Mouse (Mus musculus) urinary bladder, adult 2 months (tissue): ENCODE results near the gene Phlpp1. TPM values are rescaled to one million over a fixed set of nuclear protein-coding genes. Genes with fewer than 3 reads are reported as not detected.

Source experiments
- DNase-seq: peaks from one replicate; pipeline ENCODE4 v3.0.0; 2022; ENCODE audit warnings: low spot score
- polyA plus RNA-seq: library from polyadenylated mRNA; depleted of rRNA; stranded (reverse); fragments of >200 nt; gene quantifications from 2 replicates; pipeline ENCODE4 v1.2.3, GENCODE M21; 2012

The Phlpp1 gene
- polyA plus RNA-seq, 1 experiment: 16.9 TPM

DNA sequence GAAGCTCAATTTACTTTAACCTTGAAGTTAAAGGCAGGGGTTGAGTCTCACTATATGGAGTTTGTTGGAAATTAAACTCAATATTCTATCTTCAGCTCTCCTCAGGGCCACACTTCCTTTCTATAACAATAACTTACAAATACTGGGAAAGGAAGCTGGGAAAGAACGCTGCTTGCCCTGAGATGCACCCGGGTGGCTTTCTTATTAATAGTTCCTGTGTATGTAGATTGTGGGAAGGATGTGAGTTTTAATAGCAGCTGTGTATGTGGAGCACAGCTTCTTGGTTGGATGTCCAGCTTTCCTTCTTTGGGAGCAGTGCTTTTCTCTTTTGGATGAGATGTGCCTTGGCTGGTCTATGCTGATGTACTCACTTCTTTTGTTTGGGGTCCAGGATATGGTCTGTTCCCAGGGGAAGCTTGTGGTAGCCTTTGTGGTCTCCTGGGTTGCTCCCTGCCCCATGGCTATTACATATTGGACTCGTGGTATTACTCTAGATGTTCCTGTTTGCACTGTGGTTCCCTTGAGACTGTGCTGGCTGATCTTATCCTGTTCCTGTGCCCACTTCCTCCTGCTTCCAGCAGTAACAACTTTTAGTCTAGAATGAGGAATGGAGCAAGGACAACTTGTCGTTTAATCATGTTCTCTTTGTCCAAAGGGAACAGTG lies 145.2 kb downstream of the Phlpp1 start:
- DNase-seq: no peak

DNA sequence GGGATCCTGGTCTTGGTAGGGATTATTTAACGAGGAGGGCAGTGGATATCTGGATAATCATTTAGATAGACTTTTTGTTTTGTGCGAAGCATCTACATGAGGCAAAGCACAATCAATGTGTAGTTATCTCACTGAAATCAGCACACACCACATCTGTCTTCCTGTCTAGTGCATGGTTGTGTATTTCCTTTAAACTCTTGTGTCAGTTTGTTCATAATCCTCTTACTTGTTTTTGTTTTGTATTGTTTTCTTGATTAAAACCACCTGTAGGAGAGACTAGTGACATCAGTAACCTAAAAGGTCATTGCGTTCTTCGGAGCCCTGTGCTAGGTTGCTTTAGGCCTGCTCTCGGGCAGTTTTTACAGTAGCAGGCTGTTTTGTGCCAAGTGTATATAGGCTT lies 146.8 kb downstream of the Phlpp1 start:
- DNase-seq: no peak

DNA sequence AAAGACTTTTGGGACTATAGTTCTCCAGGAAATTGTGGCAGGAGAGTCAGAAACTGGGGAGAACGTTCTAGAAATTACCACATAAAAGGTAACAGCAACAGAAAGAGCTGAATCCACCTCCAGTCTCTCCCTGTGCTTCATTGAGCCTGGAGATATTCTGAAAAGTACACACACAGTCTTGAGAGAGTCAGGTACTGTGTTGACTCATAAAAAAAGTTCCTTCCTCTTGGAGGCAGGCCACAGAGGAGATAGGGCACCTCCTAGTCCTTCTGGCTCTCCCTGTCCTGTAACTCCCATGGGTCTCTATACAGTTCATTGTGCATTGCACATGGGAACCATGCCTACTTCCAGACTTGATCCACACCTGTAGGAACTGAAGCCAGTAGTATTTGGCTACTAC lies 149.0 kb downstream of the Phlpp1 start:
- no peak for DNase-seq

DNA sequence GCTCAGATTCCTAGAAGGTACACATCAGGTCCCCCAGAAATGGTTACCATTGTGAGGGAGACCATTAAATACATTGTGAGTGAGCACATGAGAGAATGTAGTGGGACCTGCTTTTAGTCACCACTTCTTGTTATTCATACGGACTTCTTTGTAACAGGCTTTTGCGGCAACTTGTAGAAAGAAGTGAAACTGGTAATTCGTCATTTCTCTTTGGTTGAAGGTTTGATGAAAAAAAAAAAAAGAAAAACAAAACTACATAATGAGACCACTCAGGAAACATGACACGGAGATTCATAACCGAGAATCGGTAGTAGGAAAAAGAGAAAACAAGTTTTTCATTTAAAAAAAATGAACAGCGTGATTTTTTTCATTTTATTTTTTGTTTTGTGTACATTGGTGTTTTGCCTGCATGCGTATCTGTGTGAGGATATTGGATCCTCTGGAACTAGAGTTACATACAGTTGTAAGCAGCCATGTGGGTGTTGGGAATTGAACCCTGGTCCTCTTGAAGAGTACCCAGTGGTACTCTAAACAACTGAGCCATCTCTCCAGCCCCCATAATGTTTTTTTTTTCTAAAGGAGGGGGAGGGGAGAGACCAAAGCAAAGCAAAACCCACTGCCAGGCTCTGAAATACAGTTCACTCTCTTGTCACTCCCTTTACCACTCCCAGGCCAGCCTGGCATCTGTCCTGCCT lies 150.0 kb downstream of the Phlpp1 start:
- DNase-seq: no peak

DNA sequence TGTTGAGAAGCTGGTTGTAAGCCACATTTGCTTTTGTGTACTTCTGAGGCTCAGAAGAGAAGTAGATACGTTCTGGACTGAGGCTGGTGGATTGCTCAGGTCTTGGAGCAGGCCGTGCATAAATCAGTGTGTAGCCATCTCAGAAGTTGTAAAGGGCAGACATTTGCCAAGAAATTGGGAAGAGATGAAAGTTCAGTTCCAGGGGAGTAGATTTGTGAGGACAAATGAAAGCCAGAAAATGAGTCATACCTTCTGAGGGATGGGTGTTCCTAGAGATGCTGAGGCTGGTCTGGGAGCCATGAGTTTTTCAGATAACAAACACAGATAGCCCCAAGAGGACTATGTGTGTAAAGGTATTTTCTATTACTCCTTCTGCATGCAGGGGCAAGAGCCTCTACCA lies 155.1 kb downstream of the Phlpp1 start:
- DNase-seq: no peak

DNA sequence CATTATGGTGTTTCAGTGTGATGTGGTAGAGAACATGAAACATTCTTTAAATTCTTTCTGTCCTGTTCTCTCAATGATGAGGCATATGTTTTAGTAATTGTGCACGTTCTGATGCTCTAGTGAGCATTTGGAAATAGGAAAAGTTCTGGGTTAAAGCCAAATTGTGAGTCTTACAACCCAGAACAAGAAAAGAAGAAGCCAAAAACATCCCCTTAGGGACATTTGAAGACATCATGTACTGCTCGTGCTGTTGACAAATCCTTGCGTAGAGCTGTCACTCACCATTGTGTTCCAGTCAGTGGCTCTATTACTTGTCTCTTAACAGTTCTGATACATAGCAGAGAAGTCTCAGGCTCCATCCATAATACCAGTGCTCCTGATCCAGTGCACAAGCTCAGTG lies 170.5 kb downstream of the Phlpp1 start:
- DNase-seq: no peak

DNA sequence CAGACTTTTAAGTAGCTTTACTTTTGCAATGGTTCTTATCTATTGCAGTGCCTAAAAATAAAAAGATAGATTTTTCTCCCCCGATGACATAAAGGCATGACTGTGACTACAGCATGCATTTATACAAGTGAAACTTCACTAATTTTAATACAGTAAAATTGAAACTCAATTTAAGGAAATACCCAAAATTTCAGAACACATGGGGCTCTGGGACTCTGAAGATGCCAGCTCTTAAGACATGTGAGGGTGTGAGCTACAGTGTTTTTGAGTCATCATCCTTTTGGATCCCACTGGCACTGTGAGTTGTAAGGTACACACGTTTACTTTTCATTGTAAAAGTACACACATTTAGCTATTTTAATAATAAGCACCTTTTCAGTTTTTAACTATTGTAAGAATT lies 173.7 kb downstream of the Phlpp1 start:
- DNase-seq: no peak

DNA sequence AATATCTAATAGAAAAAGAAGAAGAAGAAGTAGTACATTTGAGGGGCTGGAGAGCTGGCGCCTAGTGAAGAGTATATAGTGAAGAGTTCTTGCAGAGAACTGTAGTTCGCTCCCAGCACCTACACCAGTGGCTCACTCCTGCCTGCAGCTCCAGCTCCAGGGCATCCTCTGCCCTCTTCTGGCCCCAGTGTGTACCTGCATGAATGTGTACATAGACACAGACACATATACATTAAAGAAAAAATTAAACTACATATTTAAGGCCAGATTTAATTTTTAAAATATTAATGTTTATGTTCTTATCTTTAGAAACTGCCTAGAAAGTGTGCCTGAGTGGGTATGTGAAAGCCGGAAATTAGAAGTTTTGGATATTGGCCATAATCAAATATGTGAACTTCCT lies 175.2 kb downstream of the Phlpp1 start:
- no peak for DNase-seq

DNA sequence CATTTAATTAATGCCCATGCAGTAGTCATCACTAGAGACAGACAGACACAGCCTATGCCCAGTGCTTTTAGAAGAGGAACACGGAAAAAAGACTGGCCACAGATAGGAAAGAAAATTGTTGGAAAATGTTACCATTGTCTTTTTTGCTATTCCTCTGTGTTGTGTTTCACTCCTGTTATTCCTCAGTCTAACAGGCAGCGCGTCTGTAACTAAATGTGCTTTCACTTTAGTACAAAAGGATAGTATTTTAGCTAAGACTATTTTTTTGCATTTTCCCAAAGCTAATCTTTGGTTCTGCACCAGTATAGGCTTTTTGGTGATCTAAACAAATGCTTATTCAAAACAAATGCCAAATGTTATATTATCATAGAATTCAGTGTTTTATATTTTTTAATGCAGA lies 177.6 kb downstream of the Phlpp1 start:
- no peak for DNase-seq

DNA sequence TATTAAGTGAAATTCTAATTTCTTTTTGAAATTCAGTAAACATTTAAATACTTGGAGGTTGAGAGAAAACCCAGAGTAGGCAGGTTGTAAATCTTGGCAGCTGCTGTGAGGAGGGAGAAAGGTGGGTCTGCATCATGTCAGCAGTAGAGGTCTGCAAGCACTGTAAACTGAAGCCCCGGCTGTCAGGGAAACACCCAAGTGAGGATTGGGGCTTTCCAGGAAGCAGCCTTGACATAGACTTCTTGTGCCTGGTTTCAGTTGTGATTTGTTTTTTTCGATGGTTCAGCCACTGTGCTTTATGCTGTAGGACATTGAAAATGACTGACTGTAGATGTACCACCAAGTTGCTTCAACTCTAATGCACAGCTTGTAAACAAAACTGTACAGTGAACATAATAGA lies 180.0 kb downstream of the Phlpp1 start:
- DNase-seq: no peak

DNA sequence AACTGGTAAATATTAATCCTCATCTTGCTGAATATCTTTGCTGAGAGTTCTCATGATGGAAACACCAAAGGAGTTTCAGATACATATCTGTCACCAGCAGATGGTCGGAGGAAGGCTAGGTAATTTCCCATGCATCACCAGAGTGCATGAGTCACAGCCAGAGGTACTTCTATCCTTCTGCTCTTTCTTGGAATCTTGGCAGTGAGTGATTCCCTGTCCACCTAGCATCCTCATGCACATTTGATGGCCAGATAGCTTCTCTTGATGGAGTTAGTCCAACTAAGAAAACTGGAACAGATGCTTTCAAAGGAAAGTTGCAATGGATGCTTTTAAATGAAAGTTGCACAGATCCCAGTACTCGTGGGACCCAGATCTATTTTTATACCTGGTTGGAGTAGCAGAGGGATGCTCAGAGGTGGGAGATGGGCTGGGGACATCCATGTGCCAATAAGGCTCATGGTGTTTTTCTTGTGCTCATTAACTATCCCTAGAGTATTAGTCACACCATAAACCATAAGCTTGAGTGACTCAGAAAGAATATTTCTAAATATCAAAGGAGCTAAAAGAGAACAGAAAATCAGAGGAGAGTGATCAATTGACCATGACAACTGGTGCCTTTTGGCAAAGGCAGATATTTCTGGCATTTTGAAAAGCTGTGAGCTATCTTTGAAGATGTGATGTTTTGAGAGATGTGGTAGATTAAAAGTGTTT lies 181.4 kb downstream of the Phlpp1 start:
- DNase-seq: no peak

DNA sequence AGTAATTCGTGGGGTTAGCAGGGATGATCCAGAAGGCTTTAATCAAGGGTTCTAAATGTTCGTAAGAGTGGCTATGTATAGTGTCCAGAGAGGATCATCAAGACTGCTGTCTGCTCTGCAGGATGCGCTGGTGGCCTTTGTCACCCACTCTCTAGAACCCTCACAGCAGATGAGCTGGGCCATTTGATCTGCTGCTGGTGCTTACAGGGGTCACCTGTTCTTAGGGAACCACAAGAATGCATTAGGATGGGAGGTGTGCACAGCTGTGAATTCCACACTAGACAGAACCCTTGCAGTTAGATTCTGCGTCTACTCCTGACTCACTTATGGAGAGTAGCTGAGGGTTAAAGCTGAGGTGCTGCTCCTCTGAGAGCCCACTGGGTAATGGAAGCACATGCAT lies 182.4 kb downstream of the Phlpp1 start:
- no peak for DNase-seq

DNA sequence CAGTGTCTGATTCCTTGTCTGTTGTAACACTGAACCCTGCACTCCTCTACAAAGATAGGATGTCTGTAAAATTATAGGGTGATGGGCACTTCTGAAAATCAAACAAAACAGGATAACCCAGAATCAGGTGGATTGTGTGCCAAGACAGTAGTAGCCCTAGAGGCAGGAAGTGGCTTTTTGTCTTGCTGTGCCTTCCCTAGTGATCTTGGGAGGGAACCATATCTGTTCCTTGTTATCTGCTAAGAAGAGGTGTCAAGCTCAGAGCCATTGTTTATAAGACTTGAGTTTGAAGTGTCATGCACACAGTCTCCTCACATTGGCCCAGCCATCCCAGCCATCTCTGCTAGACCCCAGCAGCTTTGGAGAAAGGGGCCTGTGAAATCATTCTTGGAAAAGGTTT lies 187.9 kb downstream of the Phlpp1 start:
- no peak for DNase-seq

DNA sequence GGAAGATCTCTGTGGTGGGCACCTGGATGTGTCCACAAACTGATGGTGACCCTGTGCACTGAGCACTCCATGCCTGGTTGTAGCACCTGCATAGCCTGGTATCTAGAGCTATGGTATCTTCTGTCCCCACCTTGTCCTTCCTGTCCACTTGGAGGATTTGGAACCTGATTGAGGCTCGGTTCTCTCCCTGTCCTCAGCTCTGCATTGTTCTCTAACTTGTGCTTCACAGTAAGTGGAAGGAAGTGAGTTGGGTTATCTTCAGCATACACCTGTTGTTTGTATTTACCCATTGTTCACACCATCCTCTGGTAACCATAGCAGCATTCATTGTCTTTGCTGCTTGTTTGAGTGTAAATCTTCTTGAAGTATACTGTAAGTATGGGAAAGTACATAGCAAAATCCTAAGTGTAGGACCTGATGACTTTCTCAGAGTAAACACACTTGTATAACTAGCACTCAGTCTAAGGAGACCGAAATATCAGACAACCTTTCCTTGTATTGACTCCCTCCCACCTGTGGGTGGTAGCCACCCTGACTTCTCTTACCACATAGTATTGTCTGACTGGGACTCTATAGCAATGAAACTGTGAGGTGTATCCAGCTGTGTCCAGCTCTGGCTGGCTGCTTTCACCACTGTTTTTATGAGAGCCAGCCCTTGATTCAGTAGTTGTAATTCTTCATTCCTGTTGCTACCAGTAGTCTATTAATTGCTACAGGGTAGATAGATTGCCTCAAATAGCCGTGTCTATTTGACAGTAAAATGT lies 191.5 kb downstream of the Phlpp1 start:
- DNase-seq: no peak

DNA sequence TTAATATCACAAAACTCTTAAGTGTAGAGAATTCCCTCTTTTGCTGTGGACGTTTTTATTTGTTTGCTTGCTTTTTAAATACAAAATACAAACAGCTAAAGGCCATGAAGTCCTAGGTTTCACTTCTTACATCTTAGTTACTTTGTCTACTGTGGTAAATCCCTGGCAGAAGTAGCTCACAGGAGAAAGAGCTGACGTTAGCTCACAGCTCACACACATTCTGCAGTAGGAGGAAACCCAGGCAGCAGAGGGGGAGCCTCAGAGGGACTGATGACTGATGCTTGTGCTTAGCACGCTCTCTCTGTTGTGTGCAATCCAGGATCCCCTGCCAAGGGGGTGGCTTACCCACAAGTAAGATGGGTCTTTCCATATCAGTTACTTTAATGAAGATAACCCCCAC lies 197.8 kb downstream of the Phlpp1 start:
- no peak for DNase-seq

DNA sequence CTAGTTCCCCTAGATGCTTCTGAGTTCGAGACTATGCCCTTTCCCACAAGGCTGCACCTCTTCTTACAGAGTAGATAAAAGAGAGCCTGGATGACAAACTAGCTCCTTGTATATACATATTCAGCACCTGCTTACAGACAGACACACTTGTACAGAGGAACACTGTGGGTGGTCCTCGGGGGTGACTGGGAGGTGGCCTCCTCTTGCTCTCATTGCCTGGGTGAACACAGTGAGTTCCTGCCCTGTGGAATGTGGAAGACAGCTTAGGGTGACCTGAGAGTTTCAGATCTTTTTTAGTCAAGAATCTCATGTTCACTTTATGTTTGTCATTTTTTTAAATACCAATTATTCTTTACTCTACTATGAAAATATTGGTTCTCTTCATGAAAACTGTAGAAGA lies 200.9 kb downstream of the Phlpp1 start:
- no peak for DNase-seq

DNA sequence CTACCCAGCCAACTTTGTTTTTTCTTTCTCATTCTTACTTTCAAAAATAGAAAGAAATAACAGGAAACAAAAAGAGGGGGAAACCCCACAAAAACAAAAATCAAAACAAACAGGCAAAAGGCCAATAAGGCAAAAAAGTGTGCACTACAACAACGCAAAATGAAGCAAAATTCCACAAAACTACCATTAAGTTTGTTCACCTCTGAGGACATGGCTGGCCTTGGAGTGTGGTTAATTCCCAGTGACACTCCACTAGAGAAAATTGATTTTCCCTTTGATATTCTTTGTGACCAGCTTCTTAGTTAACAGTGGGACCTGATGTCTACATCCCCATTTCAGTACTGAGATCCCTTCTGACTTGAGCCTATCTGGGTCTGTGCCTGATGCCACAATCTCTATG lies 202.1 kb downstream of the Phlpp1 start:
- DNase-seq: no peak

DNA sequence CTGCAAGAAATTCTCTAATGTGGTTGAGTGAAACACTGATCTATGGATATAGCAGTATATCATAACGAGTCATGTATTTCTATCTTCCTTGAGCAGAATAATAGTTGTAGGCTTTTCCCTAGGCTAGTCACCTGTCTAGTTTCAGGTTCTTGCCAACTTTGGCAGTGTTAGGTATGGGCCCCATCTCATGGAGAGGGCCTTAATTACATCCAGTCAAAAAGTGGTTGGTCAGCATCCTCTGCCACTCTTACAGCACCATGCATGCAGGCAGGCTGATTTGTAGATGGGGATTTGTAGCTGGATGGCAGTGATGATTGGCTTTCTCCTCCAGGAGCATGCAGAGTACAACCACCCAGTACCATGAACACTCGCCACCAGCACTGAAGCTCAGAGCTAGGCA lies 202.7 kb downstream of the Phlpp1 start:
- no peak for DNase-seq

DNA sequence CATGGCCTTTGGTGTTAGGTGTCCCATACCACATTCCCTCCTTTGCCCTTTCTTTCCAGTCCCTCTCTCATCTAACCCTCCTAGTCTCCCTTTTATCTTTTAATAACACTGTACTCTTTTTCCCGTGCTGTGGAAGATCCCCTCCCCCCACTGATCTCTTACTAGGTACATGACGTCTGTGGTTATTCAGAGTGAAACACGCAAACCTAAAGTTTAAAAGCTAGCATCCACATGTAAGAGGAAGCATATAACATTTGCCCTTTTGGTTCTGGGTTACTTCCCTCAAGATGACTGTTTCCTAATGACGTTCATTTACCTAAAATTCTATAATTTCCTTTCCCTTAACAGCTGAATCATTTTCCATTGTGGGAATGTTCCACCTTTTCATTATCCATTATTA lies 203.4 kb downstream of the Phlpp1 start:
- DNase-seq: no peak

DNA sequence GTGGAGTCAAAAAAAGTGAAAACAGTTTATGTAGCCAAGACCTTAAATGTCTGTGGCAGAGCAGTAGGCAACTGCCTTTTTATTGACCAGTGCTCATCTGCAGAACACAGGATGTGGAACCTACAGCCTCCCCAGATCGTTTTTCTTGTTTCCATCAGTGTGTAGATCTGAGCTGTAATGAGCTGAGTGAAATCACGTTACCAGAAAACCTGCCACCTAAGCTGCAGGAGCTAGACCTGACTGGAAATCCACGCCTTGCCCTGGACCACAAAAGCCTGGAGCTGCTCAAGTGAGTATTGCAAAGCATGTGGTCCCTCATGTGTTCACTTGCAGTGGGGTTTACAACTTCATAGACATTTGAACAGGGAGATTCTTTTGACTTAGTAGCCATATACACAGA lies 204.5 kb downstream of the Phlpp1 start:
- DNase-seq: no peak

DNA sequence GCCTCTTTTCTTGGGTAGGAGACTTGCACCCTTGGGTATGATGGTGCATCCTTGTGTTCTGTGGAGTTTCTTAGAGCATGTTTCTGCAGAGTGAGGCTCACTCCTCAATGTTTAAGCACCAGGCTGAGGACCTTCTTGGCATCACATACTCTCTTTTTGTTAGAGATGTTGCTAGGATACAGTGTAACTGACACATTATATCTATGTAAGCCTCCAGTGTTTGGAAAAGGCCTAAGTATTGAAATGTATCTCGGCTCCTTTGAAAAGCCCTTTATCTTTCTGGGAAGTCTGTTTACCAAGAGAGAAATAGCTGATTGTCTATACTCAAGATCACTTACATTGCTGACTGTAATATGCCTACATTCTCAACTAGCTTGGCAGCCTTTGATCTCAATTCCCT lies 208.9 kb downstream of the Phlpp1 start:
- DNase-seq: no peak

DNA sequence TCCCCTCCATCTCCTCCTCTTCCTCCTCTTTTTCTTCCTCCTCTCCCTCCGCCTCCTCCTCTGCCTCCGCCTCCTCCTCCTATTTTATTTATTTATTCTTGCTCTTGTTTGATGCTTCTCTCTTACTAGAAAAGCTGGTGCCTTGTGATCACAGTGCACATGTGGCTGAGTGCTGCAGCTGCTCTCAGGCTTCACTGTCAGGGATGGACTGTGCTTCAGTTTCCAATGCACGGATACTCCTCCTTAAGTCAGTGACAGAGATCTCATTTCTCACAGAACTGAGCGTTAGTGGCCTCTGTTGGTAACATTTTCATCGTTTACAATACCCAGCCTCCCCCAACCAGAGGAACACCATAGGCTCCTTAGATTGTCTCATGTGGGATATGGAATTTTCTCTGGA lies 215.0 kb downstream of the Phlpp1 start:
- DNase-seq: no peak

DNA sequence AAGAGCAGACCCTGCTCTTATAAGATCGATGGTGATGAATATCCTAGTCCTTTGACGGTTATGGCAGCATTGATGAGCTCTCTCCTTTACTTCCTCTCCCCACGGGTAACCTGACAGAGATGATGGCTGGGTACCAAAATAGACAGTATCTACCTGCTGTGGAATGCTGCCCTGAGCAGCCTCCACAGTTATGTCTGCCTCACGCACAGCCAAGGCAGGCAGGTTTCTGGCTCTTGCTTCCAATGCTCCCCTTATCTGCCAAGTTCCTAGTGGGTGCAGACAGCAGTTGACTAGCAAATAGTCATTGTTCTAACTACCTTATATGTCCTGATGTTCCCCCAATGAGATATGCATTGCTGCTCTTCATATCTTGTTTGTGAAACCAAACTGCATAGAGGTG lies 215.7 kb downstream of the Phlpp1 start:
- no peak for DNase-seq
